Mouse (Mus musculus) kidney, adult 2 months (tissue): Measurements from ENCODE around the gene Nde1.

Experiments used
- CTCF ChIP-seq: fragments of 200-500 bp; conservative IDR thresholded peaks from 2 replicates; pipeline ENCODE4 v1.5.1; 2011; ENCODE audit warnings: low read depth, mild to moderate bottlenecking, control low read depth, low read length, moderate library complexity, mixed read lengths; ENCODE audit not compliant: insufficient read depth, insufficient read length
- POLR2A ChIP-seq: fragments of 200-500 bp; IDR thresholded peaks from one replicate; pipeline ENCODE4 v1.6.1; 2011; ENCODE audit warnings: low read depth, low read length, control low read depth

- TF ChIP-seq POLR2A (no peak), CTCF (no peak)
Observed at GRCm38 (mm10) chr16:14131838-14132237, 31.2 kb upstream of the Nde1 start.
